Mouse (Mus musculus): ENCODE measurements at regions not wholly inside any gene's neighbourhood (a gene's known extent, or its start where the extent isn't known, plus 50 kb on each side); places are given as distances from the start of the nearest gene placed in this dataset.
A peak's percentile ranks its signal among the peaks of the same experiment; 100 is the strongest.

- Histone ChIP-seq H3K36me3 (ENCODE audit: control insufficient read depth, insufficient read depth) (no peaks in the 10 kb centered on the region), H3K4me2 (ENCODE audit: low read length) (no peak overlapping the region), H3K9ac (replicated peaks; ENCODE audit: low read depth, low read length) (no peak overlapping the region), H3K4me3 (replicated peaks; ENCODE audit: low read length) (no peak overlapping the region), H3K27ac (ENCODE audit: low read length) (no peak overlapping the region), H3K9me3 (ENCODE audit: control insufficient read depth, low read length) (no peaks in the 10 kb centered on the region), H3K27me3 (replicated peaks; ENCODE audit: control insufficient read depth, insufficient read depth, low read length) (no peaks in the 10 kb centered on the region), H3K4me1 (replicated peaks; ENCODE audit: control insufficient read depth, insufficient read depth, low read length) (no peaks in the 10 kb centered on the region)
- 0 out of 2 replicates have a peak, but pooled peaks have one; percentile 45 for ATAC-seq
- 3% methylated on average over 2 of the region's 2 CpGs for WGBS
These were observed 554.1 kb upstream of the Sorcs1 start for GRCm38 (mm10) chr19:51232525-51232924.

DNA sequence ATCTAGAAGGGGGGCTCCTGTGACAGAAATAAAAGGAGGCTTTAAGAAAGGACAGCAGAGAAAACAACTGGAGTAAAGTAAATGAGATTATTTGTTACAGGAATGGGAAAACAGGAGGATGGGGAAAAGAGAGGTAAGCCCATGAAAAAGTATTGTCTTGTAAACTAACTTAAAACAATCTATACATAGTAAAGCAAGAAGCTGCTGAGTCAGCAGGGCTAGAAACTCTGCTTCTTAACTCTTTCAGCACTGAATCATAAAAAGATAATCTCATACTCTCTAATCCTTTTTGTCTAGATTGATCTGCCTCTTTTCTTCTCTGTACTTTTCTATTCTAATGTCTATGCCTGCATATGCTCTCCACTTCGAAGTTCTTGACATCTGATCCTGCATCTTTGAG, 548.5 kb upstream of the Sorcs1 start:
- no peak overlapping the region for H3K9ac ChIP-seq (replicated peaks; ENCODE audit: low read depth, low read length)
- H3K27ac ChIP-seq (ENCODE audit: low read length), result no peak overlapping the region
- 35% methylated on average over 1 of the region's 1 CpGs for WGBS
- no peaks in the 10 kb centered on the region for H3K27me3 ChIP-seq (replicated peaks; ENCODE audit: control insufficient read depth, insufficient read depth, low read length)
- H3K4me3 ChIP-seq (replicated peaks; ENCODE audit: low read length), result no peak overlapping the region
- H3K9me3 ChIP-seq (ENCODE audit: control insufficient read depth, low read length), result no peaks in the 10 kb centered on the region
- no peaks in the 10 kb centered on the region for H3K36me3 ChIP-seq (ENCODE audit: control insufficient read depth, insufficient read depth)
- H3K4me1 ChIP-seq (replicated peaks; ENCODE audit: control insufficient read depth, insufficient read depth, low read length), result no peaks in the 10 kb centered on the region
- no peak for ATAC-seq
- H3K4me2 ChIP-seq (ENCODE audit: low read length), result no peak overlapping the region

- Histone ChIP-seq H3K27me3 (replicated peaks; ENCODE audit: control insufficient read depth, insufficient read depth, low read length) (no peaks in the 10 kb centered on the region), H3K4me3 (replicated peaks; ENCODE audit: low read length) (no peak overlapping the region), H3K4me1 (replicated peaks; ENCODE audit: control insufficient read depth, insufficient read depth, low read length) (no peaks in the 10 kb centered on the region), H3K27ac (ENCODE audit: low read length) (no peak overlapping the region), H3K9me3 (ENCODE audit: control insufficient read depth, low read length) (no peaks in the 10 kb centered on the region), H3K4me2 (ENCODE audit: low read length) (no peak overlapping the region), H3K9ac (replicated peaks; ENCODE audit: low read depth, low read length) (no peak overlapping the region), H3K36me3 (ENCODE audit: control insufficient read depth, insufficient read depth) (no peaks in the 10 kb centered on the region)
- ATAC-seq, result peak; percentile 36; the same call in 1 of the 2 replicates
These were observed 522.9 kb upstream of the Sorcs1 start for GRCm38 (mm10) chr19:51201391-51201790.

Measured in forebrain, embryonic 16.5 days (tissue).